Mouse (Mus musculus) forebrain, embryonic 15.5 days (tissue): ENCODE measurements around the gene Cdh12. TPM values are rescaled to one million over a fixed set of nuclear protein-coding genes. Genes with fewer than 3 reads are reported as not detected.
"Not testable (repeated sequence)": the region's sequence is repeated elsewhere in the genome, so short reads cannot be mapped to it uniquely, and the experiment has no call there.

Experiments used
- ATAC-seq: fragments of 200-750 bp; cut with Nextera tagmentation; replicated peaks from 2 replicates; pipeline ENCODE4 v1.8.0; 2017; ENCODE audit warnings: mild to moderate bottlenecking, moderate TSS enrichment, moderate library complexity
- H3K27ac ChIP-seq: fragments of 300-500 bp; sonication (generic); replicated peaks from 2 replicates; pipeline ENCODE4 v1.5.1; 2015; ENCODE audit warnings: mild to moderate bottlenecking, inconsistent platforms
- H3K27me3 ChIP-seq: fragments of 300-500 bp; sonication (generic); 2 replicates; pipeline ENCODE4 v1.6.1; 2015; ENCODE audit warnings: inconsistent platforms
- H3K36me3 ChIP-seq: fragments of 300-500 bp; sonication (generic); 2 replicates; pipeline ENCODE4 v1.6.1; 2015; ENCODE audit warnings: mild to moderate bottlenecking, inconsistent platforms
- H3K4me1 ChIP-seq: fragments of 300-500 bp; sonication (generic); 2 replicates; pipeline ENCODE4 v1.6.1; 2015; ENCODE audit warnings: inconsistent platforms
- H3K4me2 ChIP-seq: fragments of 300-500 bp; sonication (generic); replicated peaks from 2 replicates; pipeline ENCODE4 v1.6.1; 2015; ENCODE audit warnings: mild to moderate bottlenecking, inconsistent platforms
- H3K4me3 ChIP-seq: fragments of 300-500 bp; sonication (generic); 2 replicates; pipeline ENCODE4 v1.5.1; 2015; ENCODE audit warnings: mild to moderate bottlenecking, inconsistent platforms
- H3K9ac ChIP-seq: fragments of 300-500 bp; sonication (generic); replicated peaks from 2 replicates; pipeline ENCODE4 v1.6.1; 2015; ENCODE audit warnings: mild to moderate bottlenecking, inconsistent platforms
- H3K9me3 ChIP-seq: fragments of 300-500 bp; sonication (generic); 2 replicates; pipeline ENCODE4 v1.6.1; 2016; ENCODE audit warnings: inconsistent platforms
- WGBS: fragments of 180-500 bp; shearing (Covaris S2); methylation state at CpG from one replicate; pipeline ENCODE4 v1.1.7; 2015; ENCODE audit warnings: mixed read lengths; 5-methylcytosine and 5-hydroxymethylcytosine counted together
- polyA plus RNA-seq: library from polyadenylated mRNA; unstranded; fragments of >200 nt; fragmentation: Nextera tagmentation; extraction: Ambion mirVana; gene quantifications from 2 replicates; pipeline ENCODE4 v1.2.1, GENCODE M21; 2015

Gene Cdh12
- polyA plus RNA-seq, 1 experiment from 2014 or later = 5.6 TPM

GRCm38 (mm10) chr15:20634593-20634992 is 185.5 kb downstream of the Cdh12 start:
- Histone ChIP-seq H3K27me3 (no peaks in the 10 kb centered on the region), H3K36me3 (no peaks in the 10 kb centered on the region), H3K9ac (no peak overlapping the region), H3K4me3 (no peak overlapping the region), H3K4me1 (no peaks in the 10 kb centered on the region), H3K9me3 (no peaks in the 10 kb centered on the region), H3K4me2 (no peak overlapping the region), H3K27ac (no peak overlapping the region)
- 68% methylated on average over 2 of the region's 2 CpGs for WGBS
- no peak for ATAC-seq

GRCm38 (mm10) chr15:20639155-20639554 is 190.1 kb downstream of the Cdh12 start:
- Histone ChIP-seq H3K4me1 (no peaks in the 10 kb centered on the region), H3K9ac (no peak overlapping the region), H3K27ac (no peak overlapping the region), H3K4me3 (no peak overlapping the region), H3K4me2 (no peak overlapping the region), H3K36me3 (no peaks in the 10 kb centered on the region), H3K27me3 (no peaks in the 10 kb centered on the region), H3K9me3 (no peaks in the 10 kb centered on the region)
- 69% methylated on average over 2 of the region's 2 CpGs for WGBS
- ATAC-seq = no peak

DNA sequence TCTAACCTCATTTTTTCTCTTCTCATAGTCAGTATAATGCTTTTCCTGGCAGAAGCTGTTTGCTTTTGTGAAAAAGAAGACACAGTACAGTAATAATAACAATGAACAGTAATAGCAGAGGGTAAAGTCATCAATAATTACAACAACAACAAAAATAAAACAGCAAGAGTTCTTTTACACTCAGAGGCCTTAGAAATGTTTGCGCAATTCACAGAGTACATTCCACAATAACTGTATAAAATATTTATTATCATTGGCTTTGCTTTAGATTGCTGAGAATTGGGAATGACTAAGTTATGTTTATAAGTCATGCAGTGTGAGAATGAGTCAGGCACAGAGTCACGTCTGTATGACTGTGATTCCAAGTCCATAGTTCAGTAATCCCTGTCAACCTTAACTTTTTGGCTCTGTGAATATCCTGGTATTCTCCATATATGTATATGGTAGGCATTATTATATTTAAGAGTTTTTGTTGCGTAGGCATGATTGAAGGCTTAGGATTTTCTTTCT is 193.9 kb downstream of the Cdh12 start:
- ATAC-seq = no peak
- no peaks in the 10 kb centered on the region for H3K27me3 ChIP-seq
- H3K27ac ChIP-seq = no peak overlapping the region
- no peak overlapping the region for H3K4me2 ChIP-seq
- no peak overlapping the region for H3K9ac ChIP-seq
- no peaks in the 10 kb centered on the region for H3K9me3 ChIP-seq
- no peaks in the 10 kb centered on the region for H3K4me1 ChIP-seq
- no peak overlapping the region for H3K4me3 ChIP-seq
- H3K36me3 ChIP-seq = no peaks in the 10 kb centered on the region
- WGBS = 91% methylated on average over 3 of the region's 3 CpGs

DNA sequence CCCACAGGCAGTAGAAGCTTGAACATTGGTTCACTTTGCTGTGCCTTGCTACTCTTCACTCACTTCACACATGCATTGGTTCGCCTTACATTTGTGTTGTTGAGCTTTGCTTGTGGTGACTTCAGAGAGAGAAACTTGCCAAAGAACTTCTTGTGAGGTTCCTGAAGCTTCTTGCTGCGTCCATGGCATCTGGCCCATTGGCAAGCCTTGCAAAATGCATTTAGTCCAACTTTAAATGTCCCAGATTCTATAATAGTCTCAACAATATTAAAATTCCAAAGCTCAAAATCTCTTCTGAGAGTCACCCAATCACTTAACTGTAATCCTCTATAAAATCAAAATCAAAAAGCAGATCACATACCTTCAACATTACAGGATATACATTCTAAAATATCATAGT is 211.2 kb downstream of the Cdh12 start:
- no peaks in the 10 kb centered on the region for H3K4me1 ChIP-seq
- H3K36me3 ChIP-seq = no peaks in the 10 kb centered on the region
- no peak overlapping the region for H3K4me3 ChIP-seq
- no peak overlapping the region for H3K4me2 ChIP-seq
- WGBS = 69% methylated on average over 2 of the region's 2 CpGs
- no peaks in the 10 kb centered on the region for H3K27me3 ChIP-seq
- H3K9me3 ChIP-seq = no peaks in the 10 kb centered on the region
- H3K9ac ChIP-seq = no peak overlapping the region
- no peak overlapping the region for H3K27ac ChIP-seq
- no peak for ATAC-seq

DNA sequence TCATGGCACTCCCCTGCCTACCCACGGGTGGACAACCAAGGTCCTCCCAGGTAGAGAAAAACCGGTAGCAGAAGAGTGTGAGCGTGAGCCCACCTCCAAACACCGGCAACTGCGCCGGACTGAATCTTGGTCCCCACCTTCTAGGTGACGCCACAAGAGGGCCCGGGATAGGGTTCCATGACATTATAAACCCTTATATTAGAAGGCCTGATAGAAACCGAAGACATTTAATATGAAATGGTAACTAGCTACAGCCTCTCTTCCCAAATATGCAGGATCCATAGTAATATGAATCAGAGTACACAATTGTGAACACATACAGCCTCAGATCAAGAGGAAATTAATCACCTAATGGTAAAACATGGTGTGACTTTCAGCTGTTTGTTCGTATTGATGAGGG is 217.6 kb downstream of the Cdh12 start, which contains the start of gene Acot10:
TSS of gene Acot10 (minus strand) at position 101 of the 400 bp plus-strand sequence.
- no peaks in the 10 kb centered on the region for H3K4me1 ChIP-seq
- ATAC-seq = no peak
- H3K9me3 ChIP-seq = no peaks in the 10 kb centered on the region
- WGBS = 90% methylated on average over 10 of the region's 10 CpGs
- no peak within 1 kb of the TSS for H3K9ac ChIP-seq
- no peak within 1 kb of the TSS for H3K4me2 ChIP-seq
- H3K27ac ChIP-seq = no peak within 1 kb of the TSS
- H3K27me3 ChIP-seq = no peaks in the 10 kb centered on the region
- no peaks in the 10 kb centered on the region for H3K36me3 ChIP-seq
- H3K4me3 ChIP-seq = no peak within 1 kb of the TSS

GRCm38 (mm10) chr15:20667350-20667749 is 218.3 kb downstream of the Cdh12 start:
- H3K4me3 ChIP-seq = no peak overlapping the region
- no peaks in the 10 kb centered on the region for H3K27me3 ChIP-seq
- ATAC-seq = peak; percentile 61

DNA sequence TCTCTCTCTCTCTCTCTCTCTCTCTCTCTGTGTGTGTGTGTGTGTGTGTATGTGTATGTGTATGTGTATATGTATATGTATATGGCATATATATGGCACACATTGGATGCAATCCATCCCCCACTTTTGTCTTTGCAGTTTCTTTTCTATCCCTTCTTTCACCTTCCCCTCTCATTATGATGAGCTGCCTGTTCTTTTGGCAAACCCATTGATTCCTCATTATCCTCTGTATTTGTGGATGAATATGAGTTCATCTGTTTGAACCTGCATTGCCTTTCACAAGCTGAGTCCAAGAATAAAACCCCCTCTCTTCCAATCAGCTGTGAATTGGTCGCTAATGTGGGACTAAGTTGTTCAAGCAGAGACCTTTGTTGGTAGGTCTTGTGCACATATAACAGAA is 218.9 kb downstream of the Cdh12 start:
- H3K9me3 ChIP-seq = no peaks in the 10 kb centered on the region
- no peak overlapping the region for H3K4me2 ChIP-seq
- 21% methylated on average over 1 of the region's 1 CpGs for WGBS
- no peaks in the 10 kb centered on the region for H3K27me3 ChIP-seq
- no peak overlapping the region for H3K4me3 ChIP-seq
- no peak for ATAC-seq
- H3K4me1 ChIP-seq = no peaks in the 10 kb centered on the region
- no peaks in the 10 kb centered on the region for H3K36me3 ChIP-seq
- no peak overlapping the region for H3K9ac ChIP-seq
- no peak overlapping the region for H3K27ac ChIP-seq

More at GRCm38 (mm10) chr15:20667350-20667749, 218.3 kb downstream of the Cdh12 start:
- no peak overlapping the region for H3K9ac ChIP-seq
- no peaks in the 10 kb centered on the region for H3K4me1 ChIP-seq
- no peak overlapping the region for H3K27ac ChIP-seq
- H3K36me3 ChIP-seq = no peaks in the 10 kb centered on the region
- no peak overlapping the region for H3K4me2 ChIP-seq
- H3K9me3 ChIP-seq = no peaks in the 10 kb centered on the region

DNA sequence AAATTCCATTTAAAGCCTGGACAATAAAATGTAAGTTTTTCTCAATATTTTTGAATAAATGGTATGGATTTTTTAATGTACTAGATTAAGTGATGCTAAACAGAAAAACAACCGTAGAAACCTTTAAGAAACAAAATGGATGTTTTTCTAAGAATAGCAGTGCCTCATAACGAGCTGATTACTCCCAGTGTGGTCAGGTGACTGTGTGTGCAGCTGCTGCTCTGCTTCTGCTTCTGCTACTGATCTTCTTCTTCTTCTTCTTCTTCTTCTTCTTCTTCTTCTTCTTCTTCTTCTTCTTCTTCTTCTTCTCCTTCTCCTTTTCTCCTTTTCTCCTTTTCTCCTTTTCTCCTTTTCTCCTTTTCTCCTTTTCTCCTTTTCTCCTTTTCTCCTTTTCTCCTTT is 220.4 kb downstream of the Cdh12 start:
- ATAC-seq, H3K4me3 ChIP-seq, H3K27ac ChIP-seq, H3K27me3 ChIP-seq, H3K4me2 ChIP-seq, H3K36me3 ChIP-seq, H3K4me1 ChIP-seq, H3K9ac ChIP-seq, H3K9me3 ChIP-seq: not testable (repeated sequence)
- WGBS = 42% methylated on average over 2 of the region's 2 CpGs

GRCm38 (mm10) chr15:20682719-20683118 is 233.7 kb downstream of the Cdh12 start:
- no peak overlapping the region for H3K27ac ChIP-seq
- no peak overlapping the region for H3K9ac ChIP-seq
- H3K9me3 ChIP-seq = no peaks in the 10 kb centered on the region
- 63% methylated on average over 2 of the region's 2 CpGs for WGBS
- H3K36me3 ChIP-seq = no peaks in the 10 kb centered on the region
- H3K27me3 ChIP-seq = no peaks in the 10 kb centered on the region
- no peak overlapping the region for H3K4me2 ChIP-seq
- no peaks in the 10 kb centered on the region for H3K4me1 ChIP-seq
- no peak for ATAC-seq
- no peak overlapping the region for H3K4me3 ChIP-seq

GRCm38 (mm10) chr15:20684200-20684599 is 235.1 kb downstream of the Cdh12 start:
- 53% methylated on average over 5 of the region's 5 CpGs for WGBS
- no peak for ATAC-seq

DNA sequence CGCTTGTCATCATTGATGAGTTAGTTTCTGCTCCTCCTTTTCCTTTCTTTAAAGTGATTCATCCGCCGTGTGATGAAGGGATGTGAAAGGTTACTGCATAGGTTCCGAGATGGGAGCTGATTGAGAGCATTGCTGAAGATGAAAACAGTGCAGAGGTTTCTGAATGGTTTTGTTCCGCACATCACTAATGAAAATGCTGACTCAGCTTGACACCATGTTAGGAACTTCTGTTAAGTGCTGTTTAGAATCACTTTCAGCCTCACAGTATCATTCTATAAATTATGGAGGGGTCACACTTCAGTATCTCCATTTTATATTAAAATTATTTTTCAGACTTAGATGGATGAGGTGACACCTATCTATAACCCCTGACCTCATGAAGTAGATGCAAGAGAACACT is 247.2 kb downstream of the Cdh12 start:
- WGBS = 86% methylated on average over 5 of the region's 5 CpGs
- Histone ChIP-seq H3K9ac (no peak overlapping the region), H3K27ac (no peak overlapping the region), H3K4me1 (no peaks in the 10 kb centered on the region), H3K4me3 (no peak overlapping the region), H3K27me3 (no peaks in the 10 kb centered on the region), H3K4me2 (no peak overlapping the region), H3K36me3 (no peaks in the 10 kb centered on the region), H3K9me3 (no peaks in the 10 kb centered on the region)
- no peak for ATAC-seq

More at GRCm38 (mm10) chr15:20684200-20684599, 235.1 kb downstream of the Cdh12 start:
- no peaks in the 10 kb centered on the region for H3K9me3 ChIP-seq
- H3K36me3 ChIP-seq = no peaks in the 10 kb centered on the region
- H3K4me2 ChIP-seq = no peak overlapping the region
- H3K9ac ChIP-seq = no peak overlapping the region
- H3K4me1 ChIP-seq = no peaks in the 10 kb centered on the region
- H3K4me3 ChIP-seq = no peak overlapping the region
- no peak overlapping the region for H3K27ac ChIP-seq
- H3K27me3 ChIP-seq = no peaks in the 10 kb centered on the region

GRCm38 (mm10) chr15:20711859-20712258 is 262.8 kb downstream of the Cdh12 start:
- Histone ChIP-seq H3K4me2 (no peak overlapping the region), H3K27me3 (no peaks in the 10 kb centered on the region), H3K9me3 (no peaks in the 10 kb centered on the region), H3K27ac (no peak overlapping the region), H3K4me3 (no peak overlapping the region), H3K9ac (no peak overlapping the region), H3K36me3 (no peaks in the 10 kb centered on the region), H3K4me1 (no peaks in the 10 kb centered on the region)
- 87% methylated on average over 4 of the region's 4 CpGs for WGBS
- no peak for ATAC-seq

DNA sequence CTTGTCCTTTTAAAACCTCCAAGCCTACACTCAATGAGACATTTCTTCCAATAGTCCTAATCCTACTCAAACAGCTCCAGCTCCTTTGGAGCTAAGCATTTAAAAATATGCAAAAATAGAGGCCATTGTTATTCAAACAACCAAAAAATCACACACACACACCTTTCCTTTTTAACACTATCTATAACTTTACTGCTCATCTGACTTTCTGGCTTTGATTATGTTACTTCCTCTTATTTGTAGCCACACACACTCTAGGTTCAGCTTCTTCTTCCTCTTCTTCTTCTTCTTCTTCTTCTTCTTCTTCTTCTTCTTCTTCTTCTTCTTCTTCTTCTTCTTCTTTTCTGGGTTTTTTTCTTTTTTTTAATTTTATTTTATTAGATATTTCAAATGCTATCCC is 323.2 kb downstream of the Cdh12 start:
- H3K9me3 ChIP-seq = no peaks in the 10 kb centered on the region
- no peak overlapping the region for H3K4me3 ChIP-seq
- no peak overlapping the region for H3K27ac ChIP-seq
- H3K4me1 ChIP-seq = no peaks in the 10 kb centered on the region
- no peak overlapping the region for H3K4me2 ChIP-seq
- H3K36me3 ChIP-seq = no peaks in the 10 kb centered on the region
- H3K9ac ChIP-seq = no peak overlapping the region
- ATAC-seq = no peak
- H3K27me3 ChIP-seq = no peaks in the 10 kb centered on the region
